Mouse (Mus musculus): ENCODE measurements around the gene Apbb2. TPM values are rescaled to one million over a fixed set of nuclear protein-coding genes. Genes with fewer than 3 reads are reported as not detected.
A peak's percentile ranks its signal among the peaks of the same experiment; 100 is the strongest.

The Apbb2 gene
- polyA plus RNA-seq, 1 experiment from 2014 or later: 37.3 TPM

- no peaks in the 10 kb centered on the region for H3K36me3 ChIP-seq
- no peak overlapping the region for H3K27ac ChIP-seq
- H3K27me3 ChIP-seq (ENCODE audit: low read depth, poor library complexity, severe bottlenecking): peaks cover 16% of the 10 kb centered on the region; the same call in 1 of the 2 replicates
- DNase-seq (ENCODE audit: low spot score): no peak
- H3K4me1 ChIP-seq: peaks cover 39% of the 10 kb centered on the region
- WGBS: 69% methylated on average over 9 of the region's 9 CpGs
- H3K9me3 ChIP-seq (replicated peaks): no peaks in the 10 kb centered on the region
- no peak overlapping the region for H3K4me3 ChIP-seq
Measured at GRCm38 (mm10) chr5:66342285-66342684, 276.3 kb downstream of the Apbb2 start.

GRCm38 (mm10) chr5:66341848-66342247 is 276.7 kb downstream of the Apbb2 start:
- DNase-seq (ENCODE audit: low spot score): no peak
- H3K9me3 ChIP-seq (replicated peaks): no peaks in the 10 kb centered on the region
- H3K4me1 ChIP-seq: peaks cover 44% of the 10 kb centered on the region
- H3K27me3 ChIP-seq (ENCODE audit: low read depth, poor library complexity, severe bottlenecking): peaks cover 21% of the 10 kb centered on the region; the same call in 1 of the 2 replicates
- 34% methylated on average over 10 of the region's 10 CpGs for WGBS
- no peak overlapping the region for H3K4me3 ChIP-seq
- no peaks in the 10 kb centered on the region for H3K36me3 ChIP-seq
- no peak overlapping the region for H3K27ac ChIP-seq

- H3K9me3 ChIP-seq (replicated peaks): no peaks in the 10 kb centered on the region
- peaks cover 44% of the 10 kb centered on the region for H3K4me1 ChIP-seq
- H3K27ac ChIP-seq: no peak overlapping the region
- H3K27me3 ChIP-seq (ENCODE audit: low read depth, poor library complexity, severe bottlenecking): peaks cover 33% of the 10 kb centered on the region; the same call in 1 of the 2 replicates
- no peak overlapping the region for H3K4me3 ChIP-seq
- no peak for DNase-seq (ENCODE audit: low spot score)
- H3K36me3 ChIP-seq: no peaks in the 10 kb centered on the region
- WGBS: 81% methylated on average over 17 of the region's 17 CpGs
Measured at GRCm38 (mm10) chr5:66340356-66341102, 278.1 kb downstream of the Apbb2 start.

- peak; percentile 56 for DNase-seq (ENCODE audit: low spot score)
- Histone ChIP-seq H3K9me3 (replicated peaks) (no peaks in the 10 kb centered on the region), H3K4me3 (no peak overlapping the region), H3K36me3 (no peaks in the 10 kb centered on the region), H3K27ac (no peak overlapping the region), H3K4me1 (peaks cover 36% of the 10 kb centered on the region), H3K27me3 (ENCODE audit: low read depth, poor library complexity, severe bottlenecking) (peaks cover 34% of the 10 kb centered on the region; the same call in 1 of the 2 replicates)
- 37% methylated on average over 7 of the region's 7 CpGs for WGBS
Measured at GRCm38 (mm10) chr5:66338583-66338982, 280.0 kb downstream of the Apbb2 start.

GRCm38 (mm10) chr5:66337969-66338345 is 280.6 kb downstream of the Apbb2 start:
- Histone ChIP-seq H3K9me3 (replicated peaks) (no peaks in the 10 kb centered on the region), H3K4me1 (peaks cover 36% of the 10 kb centered on the region), H3K27ac (peak overlapping the region; percentile 79; the same call in 1 of the 2 replicates), H3K36me3 (no peaks in the 10 kb centered on the region), H3K27me3 (ENCODE audit: low read depth, poor library complexity, severe bottlenecking) (peaks cover 34% of the 10 kb centered on the region; the same call in 1 of the 2 replicates), H3K4me3 (peak overlapping the region; percentile 60)
- WGBS: 46% methylated on average over 6 of the region's 6 CpGs
- DNase-seq (ENCODE audit: low spot score): no peak

- H3K27ac ChIP-seq: peak overlapping the region; percentile 79
- no peaks in the 10 kb centered on the region for H3K36me3 ChIP-seq
- H3K4me3 ChIP-seq: peak overlapping the region; percentile 60
- H3K27me3 ChIP-seq (ENCODE audit: low read depth, poor library complexity, severe bottlenecking): peaks cover 34% of the 10 kb centered on the region; the same call in 1 of the 2 replicates
- peaks cover 36% of the 10 kb centered on the region for H3K4me1 ChIP-seq
- WGBS: 4% methylated on average over 38 of the region's 38 CpGs
- no peaks in the 10 kb centered on the region for H3K9me3 ChIP-seq (replicated peaks)
- peak; percentile 81 for DNase-seq (ENCODE audit: low spot score)
Measured at GRCm38 (mm10) chr5:66337025-66337968, 281.3 kb downstream of the Apbb2 start.

GRCm38 (mm10) chr5:66330806-66331205 is 287.8 kb downstream of the Apbb2 start:
- Histone ChIP-seq H3K4me3 (no peak overlapping the region), H3K27me3 (ENCODE audit: low read depth, poor library complexity, severe bottlenecking) (peaks cover 3% of the 10 kb centered on the region; the same call in 1 of the 2 replicates), H3K27ac (no peak overlapping the region), H3K36me3 (no peaks in the 10 kb centered on the region), H3K4me1 (no peaks in the 10 kb centered on the region), H3K9me3 (replicated peaks) (no peaks in the 10 kb centered on the region)
- 92% methylated on average over 6 of the region's 6 CpGs for WGBS
- DNase-seq (ENCODE audit: low spot score): no peak

GRCm38 (mm10) chr5:66328766-66329165 is 289.8 kb downstream of the Apbb2 start:
- Histone ChIP-seq H3K9me3 (replicated peaks) (no peaks in the 10 kb centered on the region), H3K4me3 (no peak overlapping the region), H3K4me1 (no peaks in the 10 kb centered on the region; the same call in 1 of the 2 replicates), H3K27me3 (ENCODE audit: low read depth, poor library complexity, severe bottlenecking) (no peaks in the 10 kb centered on the region), H3K27ac (no peak overlapping the region), H3K36me3 (no peaks in the 10 kb centered on the region)
- WGBS: 91% methylated on average over 7 of the region's 7 CpGs
- DNase-seq (ENCODE audit: low spot score): no peak

- no peak overlapping the region for H3K27ac ChIP-seq
- no peaks in the 10 kb centered on the region; the same call in 1 of the 2 replicates for H3K4me1 ChIP-seq
- H3K4me3 ChIP-seq: no peak overlapping the region
- no peaks in the 10 kb centered on the region for H3K9me3 ChIP-seq (replicated peaks)
- H3K36me3 ChIP-seq: no peaks in the 10 kb centered on the region
- WGBS: 76% methylated on average over 19 of the region's 19 CpGs
- H3K27me3 ChIP-seq (ENCODE audit: low read depth, poor library complexity, severe bottlenecking): no peaks in the 10 kb centered on the region
- DNase-seq (ENCODE audit: low spot score): no peak
Measured at GRCm38 (mm10) chr5:66327949-66328726, 290.4 kb downstream of the Apbb2 start.

GRCm38 (mm10) chr5:66326395-66326794 is 292.2 kb downstream of the Apbb2 start:
- H3K9me3 ChIP-seq (replicated peaks): no peaks in the 10 kb centered on the region
- whole genome bisulfite sequencing: 79% methylated on average over 7 of the region's 7 CpGs
- H3K4me3 ChIP-seq: no peak overlapping the region
- no peaks in the 10 kb centered on the region for H3K36me3 ChIP-seq
- no peaks in the 10 kb centered on the region; the same call in 1 of the 2 replicates for H3K4me1 ChIP-seq
- no peaks in the 10 kb centered on the region for H3K27me3 ChIP-seq (ENCODE audit: low read depth, poor library complexity, severe bottlenecking)
- DNase-seq (ENCODE audit: low spot score): no peak
- H3K27ac ChIP-seq: no peak overlapping the region

GRCm38 (mm10) chr5:66323603-66324002 is 295.0 kb downstream of the Apbb2 start:
- WGBS: 90% methylated on average over 11 of the region's 11 CpGs
- DNase-seq (ENCODE audit: low spot score): no peak
- Histone ChIP-seq H3K27ac (no peak overlapping the region), H3K36me3 (no peaks in the 10 kb centered on the region), H3K9me3 (replicated peaks) (no peaks in the 10 kb centered on the region), H3K4me3 (no peak overlapping the region), H3K4me1 (no peaks in the 10 kb centered on the region; the same call in 1 of the 2 replicates), H3K27me3 (ENCODE audit: low read depth, poor library complexity, severe bottlenecking) (no peaks in the 10 kb centered on the region)

GRCm38 (mm10) chr5:66323131-66323530 is 295.5 kb downstream of the Apbb2 start:
- Histone ChIP-seq H3K4me1 (no peaks in the 10 kb centered on the region; the same call in 1 of the 2 replicates), H3K36me3 (no peaks in the 10 kb centered on the region), H3K9me3 (replicated peaks) (no peaks in the 10 kb centered on the region), H3K4me3 (no peak overlapping the region), H3K27ac (no peak overlapping the region), H3K27me3 (ENCODE audit: low read depth, poor library complexity, severe bottlenecking) (no peaks in the 10 kb centered on the region)
- no peak for DNase-seq (ENCODE audit: low spot score)
- WGBS: 88% methylated on average over 4 of the region's 4 CpGs
